Mouse (Mus musculus) stomach, postnatal 0 days (tissue): ENCODE measurements around the gene Snx32. TPM values are rescaled to one million over a fixed set of nuclear protein-coding genes. Genes with fewer than 3 reads are reported as not detected.

Source experiments
- ATAC-seq: fragments of 200-750 bp; cut with Nextera tagmentation; 2 replicates; pipeline ENCODE4 v1.8.0; 2017; ENCODE audit not compliant: low FRiP score, low TSS enrichment
- DNase-seq: peaks from one replicate; pipeline ENCODE4 v3.0.0-alpha.2; 2016; ENCODE audit warnings: low spot score
- H3K27ac ChIP-seq: fragments of 300-500 bp; sonication (generic); replicated peaks from 2 replicates; pipeline ENCODE4 v1.5.1; 2014; ENCODE audit warnings: mild to moderate bottlenecking, control low read depth
- H3K27me3 ChIP-seq: fragments of 300-500 bp; sonication (generic); 2 replicates; pipeline ENCODE4 v1.6.1; 2014; ENCODE audit warnings: low read length; ENCODE audit not compliant: control insufficient read depth, insufficient read depth
- H3K36me3 ChIP-seq: fragments of 300-500 bp; sonication (generic); 2 replicates; pipeline ENCODE4 v1.6.1; 2014; ENCODE audit warnings: low read length, mixed read lengths; ENCODE audit not compliant: control insufficient read depth, insufficient read depth
- H3K4me1 ChIP-seq: fragments of 300-500 bp; sonication (generic); replicated peaks from 2 replicates; pipeline ENCODE4 v1.6.1; 2014; ENCODE audit warnings: antibody characterized with exemption; ENCODE audit not compliant: control insufficient read depth, insufficient read depth
- H3K4me2 ChIP-seq: fragments of 300-500 bp; sonication (generic); replicated peaks from 2 replicates; pipeline ENCODE4 v1.6.1; 2014; ENCODE audit warnings: low read depth, mild to moderate bottlenecking, control low read depth, moderate library complexity
- H3K4me3 ChIP-seq: fragments of 300-500 bp; sonication (generic); 2 replicates; pipeline ENCODE4 v1.5.1; 2014; ENCODE audit warnings: low read depth, low read length, control low read depth
- H3K9ac ChIP-seq: fragments of 300-500 bp; sonication (generic); 2 replicates; pipeline ENCODE4 v1.6.1; 2014; ENCODE audit warnings: mild to moderate bottlenecking, low read length, control low read depth, mixed read lengths
- H3K9me3 ChIP-seq: fragments of 300-500 bp; sonication (generic); 2 replicates; pipeline ENCODE4 v1.6.1; 2016; ENCODE audit warnings: low read length; ENCODE audit not compliant: control insufficient read depth
- CTCF ChIP-seq: IDR thresholded peaks from 2 replicates; pipeline ENCODE4 v1.5.1; 2016; ENCODE audit warnings: antibody characterized with exemption, low read depth, mild to moderate bottlenecking, moderate library complexity
- EP300 ChIP-seq: optimal IDR thresholded peaks from 2 replicates; pipeline ENCODE3; 2016; ENCODE audit warnings: antibody characterized with exemption
- WGBS: fragments of 180-500 bp; shearing (Covaris S2); extraction: QIAGEN DNeasy Blood & Tissue Kit; methylation state at CpG from one replicate; pipeline ENCODE4 v1.1.7; 2014; 5-methylcytosine and 5-hydroxymethylcytosine counted together
- polyA plus RNA-seq: library from polyadenylated mRNA; unstranded; fragments of >200 nt; fragmentation: Nextera tagmentation; extraction: Ambion mirVana; gene quantifications from 2 replicates; pipeline ENCODE4 v1.2.1, GENCODE M21; 2015

Snx32 gene
- polyA plus RNA-seq, 1 experiment from 2014 or later = 2.8 TPM

DNA sequence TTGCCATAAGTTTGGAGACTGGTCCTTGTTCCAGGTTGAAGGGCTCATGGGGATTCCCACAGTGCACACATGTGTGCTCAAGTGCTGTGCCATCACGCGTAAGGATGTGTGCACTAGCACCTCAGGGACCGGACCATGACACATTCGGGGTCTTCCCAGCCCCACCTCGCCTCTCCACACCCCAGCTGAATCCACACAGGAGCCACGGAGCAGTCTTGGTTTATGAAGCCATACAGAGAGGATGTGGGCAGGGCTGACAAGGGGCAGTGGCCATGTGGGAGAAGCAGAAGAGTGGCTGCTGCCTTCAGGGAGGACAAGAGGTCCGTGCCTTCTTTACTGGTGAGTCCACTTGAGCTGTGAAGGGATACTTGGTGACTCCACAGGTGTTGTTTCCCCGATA lies 45.3 kb downstream of the Snx32 start:
- Histone ChIP-seq H3K9ac (no peak overlapping the region), H3K4me2 (no peak overlapping the region), H3K4me1 (no peaks in the 10 kb centered on the region), H3K36me3 (peaks cover 18% of the 10 kb centered on the region), H3K27ac (no peak overlapping the region), H3K27me3 (no peaks in the 10 kb centered on the region), H3K9me3 (no peaks in the 10 kb centered on the region), H3K4me3 (no peak overlapping the region)
- ATAC-seq (no peak), DNase-seq (no peak)
- WGBS = 93% methylated on average over 8 of the region's 8 CpGs
- TF ChIP-seq CTCF = no peak

DNA sequence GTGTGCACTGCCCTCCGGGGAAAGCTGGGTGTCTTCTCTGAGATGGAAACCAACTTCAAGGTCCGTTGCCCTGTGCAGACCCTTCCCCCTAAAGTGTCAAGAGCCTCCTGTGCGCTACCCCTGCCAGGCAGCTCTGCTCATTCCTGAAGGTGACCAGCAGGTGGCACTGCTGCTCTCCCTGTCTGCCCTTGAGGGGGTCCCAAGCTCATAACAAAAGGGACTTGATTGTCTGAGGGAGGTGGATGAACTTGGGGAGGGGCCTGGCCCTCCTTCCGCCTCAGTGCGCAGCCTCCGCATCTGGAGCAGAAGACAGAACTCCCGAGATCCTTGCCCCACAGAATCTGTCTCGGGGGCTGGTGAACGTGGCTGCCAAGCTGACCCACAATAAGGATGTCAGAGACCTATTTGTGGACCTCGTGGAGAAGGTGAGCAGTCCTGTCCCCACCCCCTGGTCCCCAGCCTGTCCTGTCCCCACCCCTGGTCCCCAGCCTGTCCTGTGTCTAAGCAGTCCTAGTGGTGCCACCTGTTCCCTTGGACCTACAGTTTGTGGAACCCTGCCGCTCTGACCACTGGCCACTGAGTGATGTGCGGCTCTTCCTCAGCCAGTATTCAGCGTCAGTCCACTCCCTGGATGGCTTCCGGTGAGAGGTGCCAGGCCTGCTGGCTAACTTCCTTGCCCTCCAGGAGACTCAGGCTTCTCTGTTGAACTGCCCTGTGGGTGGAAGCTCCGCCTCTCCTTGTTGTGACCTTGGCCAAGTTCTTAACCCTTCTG lies 46.4 kb downstream of the Snx32 start:
- Histone ChIP-seq H3K27me3 (no peaks in the 10 kb centered on the region), H3K4me3 (peak overlapping the region; percentile 12; the same call in 1 of the 2 replicates), H3K9ac (0 out of 2 replicates have a peak overlapping the region, but pooled peaks have one; percentile 27), H3K9me3 (no peaks in the 10 kb centered on the region), H3K4me2 (peak overlapping the region; percentile 39; the same call in 1 of the 2 replicates), H3K36me3 (peaks cover 18% of the 10 kb centered on the region), H3K27ac (peak overlapping the region; percentile 56; the same call in 1 of the 2 replicates), H3K4me1 (no peaks in the 10 kb centered on the region)
- 37% methylated on average over 14 of the region's 15 CpGs for WGBS
- ATAC-seq = no peak
- peak; percentile 57 for DNase-seq
- TF ChIP-seq CTCF (peak; percentile 93), EP300 (no peak)

DNA sequence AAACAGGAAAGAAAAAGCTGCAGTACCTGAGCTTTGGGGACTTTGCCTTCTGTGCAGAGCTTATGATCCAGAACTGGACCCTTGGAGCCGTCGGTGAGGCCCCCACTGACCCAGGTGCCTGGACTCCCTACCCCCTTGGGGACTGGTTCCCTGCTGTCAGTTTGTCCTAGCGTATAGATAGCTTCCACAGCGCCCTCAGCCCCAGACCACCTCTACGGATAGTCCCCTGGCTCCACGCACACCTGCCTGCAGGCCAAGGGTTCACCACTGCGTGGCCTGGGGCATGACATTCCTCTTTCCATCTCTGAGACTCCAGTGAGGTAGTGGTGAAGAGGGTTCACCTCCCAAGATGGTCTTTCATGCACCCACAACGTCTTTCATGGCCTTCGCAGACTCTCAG lies 47.1 kb downstream of the Snx32 start:
- no peak for DNase-seq
- H3K4me2 ChIP-seq = no peak overlapping the region
- peaks cover 18% of the 10 kb centered on the region for H3K36me3 ChIP-seq
- H3K27ac ChIP-seq = no peak overlapping the region
- no peaks in the 10 kb centered on the region for H3K27me3 ChIP-seq
- WGBS = 87% methylated on average over 9 of the region's 9 CpGs
- no peaks in the 10 kb centered on the region for H3K4me1 ChIP-seq
- H3K9me3 ChIP-seq = no peaks in the 10 kb centered on the region
- TF ChIP-seq EP300 (no peak), CTCF (no peak)
- no peak for ATAC-seq
- H3K9ac ChIP-seq = no peak overlapping the region
- H3K4me3 ChIP-seq = no peak overlapping the region

DNA sequence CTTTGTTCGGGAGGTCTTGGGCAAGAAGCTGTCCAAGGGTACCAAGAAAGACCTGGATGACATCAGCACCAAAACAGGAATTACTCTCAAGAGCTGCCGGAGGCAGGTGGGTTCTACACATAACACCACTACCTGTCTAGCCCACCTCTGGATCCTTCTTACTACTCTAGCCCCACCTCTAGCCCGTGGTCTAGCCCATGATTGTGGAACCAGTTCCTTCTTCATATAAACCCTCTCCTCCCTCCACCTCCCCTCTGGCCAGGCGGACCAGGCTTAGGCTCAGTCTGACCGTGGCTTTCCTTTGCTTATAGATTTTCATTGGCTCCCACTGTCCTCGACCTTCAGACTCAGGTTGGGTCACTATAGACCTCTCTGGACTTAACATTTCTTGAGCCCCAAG lies 48.9 kb downstream of the Snx32 start:
- Histone ChIP-seq H3K4me2 (peak overlapping the region; percentile 92), H3K36me3 (peaks cover 18% of the 10 kb centered on the region), H3K4me1 (0 out of 2 replicates have a peak, but pooled peaks cover 1% of the 10 kb centered on the region), H3K4me3 (peak overlapping the region; percentile 71), H3K27me3 (no peaks in the 10 kb centered on the region), H3K9ac (no peak overlapping the region; the same call in 1 of the 2 replicates), H3K9me3 (no peaks in the 10 kb centered on the region), H3K27ac (no peak overlapping the region)
- ATAC-seq (no peak), DNase-seq (no peak)
- WGBS = 83% methylated on average over 6 of the region's 6 CpGs
- TF ChIP-seq EP300 (no peak), CTCF (no peak)

DNA sequence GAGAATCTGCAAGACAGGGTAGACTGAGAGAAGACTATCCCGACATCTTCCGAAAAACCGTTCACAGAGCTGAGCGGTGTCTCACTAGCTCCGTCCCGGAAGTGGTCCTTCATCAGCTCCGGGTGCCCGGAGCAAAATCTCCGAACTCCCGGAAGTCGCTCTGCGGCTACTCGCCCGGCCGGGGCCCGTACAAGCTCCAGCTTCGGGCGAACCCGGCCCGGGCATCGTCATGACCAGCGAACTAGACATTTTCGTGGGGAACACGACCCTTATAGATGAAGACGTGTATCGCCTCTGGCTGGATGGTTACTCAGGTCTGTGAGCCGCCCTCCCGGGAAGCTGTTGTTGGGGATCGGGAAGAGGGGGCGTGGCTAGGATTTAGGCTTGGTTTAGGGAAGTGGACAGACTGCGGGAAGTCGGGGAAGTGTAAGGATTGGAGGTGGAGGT lies 49.9 kb downstream of the Snx32 start, which contains the start of gene Fibp:
Gene Fibp (plus strand): TSS at position 151 of the 447 bp plus-strand sequence.
- DNase-seq (peak; percentile 92), ATAC-seq (peak; percentile 79)
- Histone ChIP-seq H3K9me3 (no peaks in the 10 kb centered on the region), H3K27ac (peak within 1 kb of the TSS; percentile 73), H3K36me3 (peaks cover 8% of the 10 kb centered on the region), H3K4me1 (0 out of 2 replicates have a peak, but pooled peaks cover 2% of the 10 kb centered on the region), H3K4me3 (peak within 1 kb of the TSS; percentile 71), H3K4me2 (peak within 1 kb of the TSS; percentile 92), H3K27me3 (no peaks in the 10 kb centered on the region), H3K9ac (peak within 1 kb of the TSS; percentile 80)
- WGBS = under 1% methylated on average over 32 of the region's 32 CpGs
- TF ChIP-seq EP300 (no peak), CTCF (no peak)

DNA sequence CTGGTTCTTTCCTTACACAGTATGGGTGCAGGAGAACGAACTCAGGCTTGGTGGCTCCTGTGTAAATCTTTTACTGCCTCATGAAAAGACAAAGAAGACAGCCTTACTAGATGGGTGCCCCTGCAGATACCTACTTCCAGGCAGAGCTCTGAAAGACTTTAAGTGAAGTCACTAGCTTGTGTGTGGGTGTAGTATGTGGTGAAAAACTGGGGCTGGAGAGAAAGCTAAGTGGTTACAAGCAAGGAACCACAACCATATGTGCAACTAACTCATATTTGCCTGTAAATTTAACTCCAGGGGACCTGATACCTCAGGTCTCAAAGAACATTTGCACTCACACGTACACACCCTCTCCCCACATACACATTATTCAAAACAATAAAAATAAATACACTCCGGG lies 50.4 kb downstream of the Snx32 start:
- Histone ChIP-seq H3K9me3 (no peaks in the 10 kb centered on the region), H3K9ac (peak overlapping the region; percentile 59), H3K4me2 (peak overlapping the region; percentile 92), H3K27me3 (no peaks in the 10 kb centered on the region), H3K27ac (no peak overlapping the region), H3K36me3 (peaks cover 3% of the 10 kb centered on the region; the same call in 1 of the 2 replicates), H3K4me1 (peaks cover 2% of the 10 kb centered on the region; the same call in 1 of the 2 replicates), H3K4me3 (peak overlapping the region; percentile 71)
- WGBS = 29% methylated on average over 3 of the region's 3 CpGs
- ATAC-seq = no peak
- TF ChIP-seq CTCF (no peak), EP300 (no peak)
- no peak for DNase-seq
